Mouse (Mus musculus): ENCODE measurements around the gene Prorsd1. TPM values are rescaled to one million over a fixed set of nuclear protein-coding genes. Genes with fewer than 3 reads are reported as not detected.
"Not testable (repeated sequence)": the region's sequence is repeated elsewhere in the genome, so short reads cannot be mapped to it uniquely, and the experiment has no call there.

Prorsd1 gene
- total RNA-seq (2022), result 10 to 100 TPM; 21.3 to 26.0 (median 22.6) TPM

DNA sequence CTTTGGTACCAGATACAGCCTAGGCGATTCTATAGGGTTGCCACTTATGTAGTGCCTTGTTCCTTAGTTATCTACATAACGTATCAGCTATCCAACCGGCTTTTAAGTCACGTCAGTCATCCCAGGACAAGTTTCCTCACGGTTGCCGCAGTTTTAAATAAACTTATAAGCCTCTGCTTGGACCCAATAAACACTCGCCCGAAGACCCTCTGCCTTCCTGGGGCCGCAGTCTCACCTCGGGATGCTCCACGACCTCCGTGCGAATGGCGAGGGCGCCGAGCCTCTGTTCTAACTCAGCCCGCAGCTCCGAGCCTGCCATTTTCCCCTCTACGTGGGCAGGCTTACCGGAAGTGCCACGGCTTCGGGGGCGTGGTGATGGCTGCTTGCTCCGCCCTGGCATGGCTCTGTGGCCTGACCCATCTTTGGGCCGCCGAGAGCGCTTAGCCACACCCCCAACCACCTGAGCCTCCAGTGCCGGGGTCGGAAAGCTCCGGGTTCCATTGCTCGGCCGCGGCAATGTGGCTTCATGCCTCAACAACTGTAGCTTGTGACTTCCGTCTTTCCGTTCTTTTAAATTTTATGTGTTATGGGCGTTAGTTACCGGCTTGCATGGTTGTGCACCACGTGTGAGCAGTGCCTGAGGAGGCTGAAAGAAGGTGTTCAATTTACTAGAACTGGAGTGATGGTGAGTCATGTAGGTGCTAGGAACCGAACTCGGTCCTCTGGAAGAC lies at the start of gene Prorsd1:
Gene Prorsd1 (minus strand): TSS at position 352 of the 731 bp plus-strand sequence.
- peak; percentile 87 for DNase-seq (ENCODE audit: low spot score)

DNA sequence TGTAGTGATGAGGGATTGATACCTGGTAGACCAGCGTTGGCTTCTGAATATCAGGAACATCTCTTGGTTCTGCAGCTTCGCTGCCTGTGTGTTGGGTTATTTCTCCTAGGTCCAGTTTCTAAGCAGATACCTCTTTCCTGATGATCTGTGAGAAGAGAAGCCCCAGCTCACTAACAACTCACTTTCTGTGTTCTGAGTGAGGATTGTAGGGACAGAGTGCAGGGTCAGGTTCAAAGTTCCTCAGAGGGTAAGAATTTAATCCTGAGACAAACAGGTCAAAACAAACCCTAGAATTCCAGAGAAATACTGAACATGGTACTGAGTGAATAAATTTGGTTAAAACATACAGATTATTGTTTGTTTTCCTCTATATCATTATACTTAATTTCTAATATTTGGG lies 48.6 kb upstream of the Prorsd1 start:
- DNase-seq (ENCODE audit: low spot score), result no peak

DNA sequence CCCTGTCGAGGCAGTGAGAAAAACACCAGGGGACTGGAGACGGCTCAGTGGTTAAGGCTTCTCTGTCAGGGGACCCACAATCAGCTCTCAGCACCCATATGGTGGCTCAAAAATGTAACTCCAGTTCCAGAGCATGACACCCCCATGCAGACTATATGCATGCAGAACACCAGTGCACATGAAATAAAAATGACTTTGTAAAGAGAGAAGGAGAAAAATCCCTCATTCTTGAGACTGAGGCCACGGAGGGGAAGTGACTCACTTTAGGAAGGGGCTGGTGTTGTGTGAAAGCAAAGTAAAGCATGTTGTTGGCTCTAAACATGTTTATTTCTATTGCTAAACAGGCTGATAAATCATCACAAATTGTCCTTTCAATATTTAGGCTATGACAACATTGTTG lies 46.2 kb upstream of the Prorsd1 start:
- DNase-seq (ENCODE audit: low spot score), result no peak

DNA sequence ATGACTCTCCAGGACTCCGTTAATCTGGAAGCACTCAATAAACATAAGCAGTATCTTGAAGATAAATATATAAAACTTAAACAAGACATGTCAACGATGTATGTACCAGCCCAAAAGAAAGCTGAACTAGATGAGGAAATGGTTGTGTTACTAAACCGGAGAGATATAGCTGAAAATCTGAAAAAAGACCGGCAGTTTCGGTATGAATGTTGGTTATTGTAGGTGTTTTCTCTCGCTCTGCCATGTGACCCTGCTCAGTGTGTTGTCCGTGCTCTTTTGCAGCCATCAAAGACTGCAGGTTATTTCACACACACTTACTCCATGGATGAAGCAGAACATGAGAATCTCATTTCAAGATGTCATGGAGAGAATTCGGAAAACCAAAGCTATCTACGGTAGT lies 45.6 kb upstream of the Prorsd1 start:
- no peak for DNase-seq (ENCODE audit: low spot score)

DNA sequence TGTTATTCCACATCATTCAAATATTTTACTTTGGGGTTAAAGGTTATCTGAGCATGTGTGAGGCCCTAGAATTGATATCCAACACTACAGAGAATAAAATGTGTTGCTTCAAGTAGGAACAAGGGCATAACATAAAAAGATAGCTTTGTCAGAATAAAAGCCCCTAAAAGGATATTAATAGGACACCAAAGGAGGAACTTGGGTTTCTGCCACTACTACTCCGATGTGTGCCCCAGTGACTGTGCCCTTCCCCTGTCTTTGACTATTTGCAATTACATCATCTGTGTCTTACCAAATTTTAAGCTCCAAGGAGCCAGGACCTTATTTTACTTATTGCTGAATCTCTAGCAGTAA lies 34.6 kb upstream of the Prorsd1 start:
- no peak for DNase-seq (ENCODE audit: low spot score)

DNA sequence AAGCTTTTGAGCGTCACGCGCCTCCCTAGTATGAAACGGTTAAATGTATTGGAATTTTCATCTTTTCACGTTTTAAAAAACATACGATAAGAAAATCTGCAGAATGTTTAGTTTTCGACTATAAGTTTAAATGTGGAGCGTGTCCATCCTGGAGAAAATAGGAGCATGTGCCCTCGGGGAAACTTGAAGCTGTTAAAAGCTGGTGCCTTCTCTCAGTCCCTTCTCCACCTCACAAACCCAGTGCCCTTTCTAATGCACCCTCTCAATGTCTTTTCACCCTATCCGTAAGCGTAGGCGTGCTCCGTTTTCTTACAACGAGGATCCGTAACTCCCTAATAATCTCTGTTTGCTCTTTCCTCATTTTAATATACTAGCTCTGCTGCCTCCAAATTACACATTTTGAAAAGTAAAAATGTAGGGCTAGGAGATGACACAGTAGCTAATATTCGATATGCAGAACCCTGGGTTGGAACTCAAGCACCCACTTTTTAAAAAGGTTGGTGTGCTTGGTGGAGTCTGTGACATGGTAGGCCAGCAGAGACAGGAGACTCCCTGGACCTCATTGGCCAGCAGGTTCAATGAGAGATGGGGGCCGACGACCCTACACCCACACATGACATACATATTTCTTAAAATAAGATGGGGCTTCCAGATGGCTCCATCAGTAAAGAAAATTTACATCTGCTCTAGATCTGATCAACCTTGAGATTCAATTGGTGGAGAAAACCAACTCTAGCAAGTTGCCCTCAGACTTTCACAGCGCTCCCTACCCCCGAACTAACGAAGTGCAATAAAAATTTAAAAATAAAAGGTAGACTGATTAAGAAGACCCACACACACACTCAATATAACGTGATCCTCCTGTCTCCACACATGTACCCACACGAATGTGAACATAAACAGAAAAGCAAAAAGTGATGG lies 33.9 kb upstream of the Prorsd1 start:
- DNase-seq (ENCODE audit: low spot score), result no peak

DNA sequence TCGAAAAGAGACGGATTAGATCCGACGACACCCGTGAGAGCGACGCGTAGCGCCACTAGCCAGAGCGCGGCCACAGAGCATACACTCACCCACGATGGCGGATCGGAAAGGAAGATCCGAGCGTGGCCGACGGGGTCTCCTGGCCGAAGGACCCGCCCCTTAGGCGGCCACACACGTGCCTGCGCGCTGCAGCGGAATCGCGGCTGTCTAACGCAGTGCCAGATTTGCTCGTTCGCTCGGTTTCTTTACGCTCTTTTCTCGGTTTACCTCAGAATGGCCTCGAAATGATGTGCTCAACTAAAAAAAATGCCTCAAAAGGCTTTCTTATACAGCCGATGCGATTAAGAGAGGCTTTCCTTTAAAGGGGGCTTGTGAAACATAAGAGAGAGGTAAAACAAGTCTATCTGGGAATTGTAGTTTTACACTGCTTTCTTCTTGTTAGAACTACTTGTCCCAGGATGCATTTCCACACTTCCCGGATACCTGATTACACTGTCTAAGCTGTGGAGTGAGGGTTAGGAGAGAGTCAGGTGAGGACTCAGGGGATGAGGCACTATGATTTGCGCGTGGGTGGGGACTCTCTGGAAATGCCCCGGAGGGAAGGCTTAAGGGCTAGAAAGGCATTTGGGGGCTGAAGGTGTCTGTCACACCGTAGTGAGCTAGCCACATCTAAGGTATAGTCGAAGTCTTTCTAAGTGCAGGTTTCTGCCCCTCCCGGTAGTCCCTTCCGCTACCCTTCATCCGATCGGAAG lies 33.1 kb upstream of the Prorsd1 start, which contains the start of the genes Clhc1 and Rps27a:
Gene Clhc1 (plus strand): TSS at position 199 of the 752 bp plus-strand sequence.
Gene Rps27a (minus strand): TSS at position 358 of the 752 bp plus-strand sequence.
- peak; percentile 92 for DNase-seq (ENCODE audit: low spot score)

DNA sequence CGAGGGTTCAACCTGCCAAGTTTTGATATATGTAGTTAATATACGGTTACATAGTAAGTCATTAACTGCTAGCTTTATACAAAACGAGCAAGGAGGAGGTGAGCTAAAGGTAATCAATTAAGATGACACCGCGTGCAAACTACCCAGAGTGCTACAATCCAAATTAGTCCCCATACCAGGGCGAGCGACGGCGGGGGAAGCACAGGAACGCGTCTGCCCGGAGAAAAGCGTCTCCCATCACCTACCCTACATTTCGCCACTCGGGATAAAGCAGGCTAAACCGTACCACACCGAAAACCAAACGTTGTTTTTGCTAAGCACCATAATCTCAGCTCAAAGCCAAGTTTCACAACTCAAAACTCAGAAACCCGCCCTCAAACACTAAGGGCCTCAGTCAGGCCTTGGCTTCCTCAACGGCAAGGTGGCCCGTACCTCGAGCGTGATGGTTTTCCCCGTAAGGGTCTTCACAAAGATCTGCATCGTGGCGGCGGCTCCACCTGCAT lies 32.5 kb upstream of the Prorsd1 start:
- DNase-seq (ENCODE audit: low spot score), result no peak

DNA sequence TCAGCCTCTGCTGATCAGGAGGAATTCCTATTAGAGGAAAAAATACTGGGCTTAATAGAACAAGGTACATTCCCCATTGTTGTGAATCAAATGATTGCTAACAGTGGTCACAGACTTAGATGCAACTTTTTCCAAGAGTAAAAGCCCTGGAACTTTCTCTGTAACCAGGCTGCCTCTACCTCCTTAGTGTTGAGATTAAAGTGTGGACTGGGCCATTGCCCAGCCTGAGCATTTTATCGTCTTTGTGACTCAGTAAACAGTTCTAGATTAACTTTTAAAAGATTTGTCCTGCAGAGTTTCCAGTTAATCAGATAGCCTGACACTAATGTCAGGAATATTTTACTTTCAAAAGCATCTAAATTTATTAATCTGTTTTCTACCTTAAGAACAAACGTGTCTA lies 31.9 kb upstream of the Prorsd1 start:
- no peak for DNase-seq (ENCODE audit: low spot score)

DNA sequence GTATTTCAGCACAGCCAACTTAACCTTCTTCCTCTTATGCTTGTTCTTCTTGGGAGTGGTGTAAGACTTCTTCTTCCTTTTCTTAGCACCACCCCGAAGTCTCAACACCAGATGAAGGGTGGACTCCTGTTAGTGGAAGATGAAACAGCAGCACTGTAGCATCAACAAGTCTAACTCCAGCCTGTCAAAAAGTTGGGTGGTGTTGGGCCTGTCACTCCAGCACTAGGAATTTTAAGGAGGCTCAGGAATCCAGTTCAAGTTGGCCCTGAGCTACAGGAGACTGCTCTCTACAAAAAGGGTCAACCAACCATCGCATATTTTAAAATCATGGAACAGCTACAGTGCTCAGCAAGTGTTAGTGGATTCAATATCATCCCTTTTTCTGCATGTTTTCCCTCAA lies 31.5 kb upstream of the Prorsd1 start:
- not testable (repeated sequence) for DNase-seq (ENCODE audit: low spot score)

DNA sequence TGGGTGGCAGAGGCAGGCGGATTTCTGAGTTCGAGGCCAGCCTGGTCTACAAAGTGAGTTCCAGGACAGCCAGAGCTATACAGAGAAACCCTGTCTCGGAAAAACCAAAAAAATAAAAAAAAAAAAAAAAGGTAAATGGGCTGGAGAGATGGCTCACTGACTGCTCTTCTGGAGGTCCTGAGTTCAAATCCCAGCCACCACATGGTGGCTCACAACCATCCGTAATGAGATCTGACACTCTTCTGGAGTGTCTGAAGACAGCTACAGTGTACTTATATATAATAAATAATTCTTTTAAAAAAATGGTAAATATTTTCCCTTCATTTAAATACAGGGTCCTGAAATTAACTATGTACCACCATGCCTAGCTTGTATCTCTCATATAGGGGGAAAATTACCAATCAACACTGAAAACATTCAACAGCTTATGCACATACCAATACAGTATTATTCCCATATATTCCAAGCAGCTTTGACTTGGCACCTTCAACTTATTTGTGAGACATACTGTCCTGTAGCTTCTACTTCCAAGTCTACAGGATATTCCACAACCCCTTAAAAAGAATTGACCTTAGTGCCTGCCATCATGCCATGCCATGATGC lies 30.4 kb upstream of the Prorsd1 start:
- not testable (repeated sequence) for DNase-seq (ENCODE audit: low spot score)

DNA sequence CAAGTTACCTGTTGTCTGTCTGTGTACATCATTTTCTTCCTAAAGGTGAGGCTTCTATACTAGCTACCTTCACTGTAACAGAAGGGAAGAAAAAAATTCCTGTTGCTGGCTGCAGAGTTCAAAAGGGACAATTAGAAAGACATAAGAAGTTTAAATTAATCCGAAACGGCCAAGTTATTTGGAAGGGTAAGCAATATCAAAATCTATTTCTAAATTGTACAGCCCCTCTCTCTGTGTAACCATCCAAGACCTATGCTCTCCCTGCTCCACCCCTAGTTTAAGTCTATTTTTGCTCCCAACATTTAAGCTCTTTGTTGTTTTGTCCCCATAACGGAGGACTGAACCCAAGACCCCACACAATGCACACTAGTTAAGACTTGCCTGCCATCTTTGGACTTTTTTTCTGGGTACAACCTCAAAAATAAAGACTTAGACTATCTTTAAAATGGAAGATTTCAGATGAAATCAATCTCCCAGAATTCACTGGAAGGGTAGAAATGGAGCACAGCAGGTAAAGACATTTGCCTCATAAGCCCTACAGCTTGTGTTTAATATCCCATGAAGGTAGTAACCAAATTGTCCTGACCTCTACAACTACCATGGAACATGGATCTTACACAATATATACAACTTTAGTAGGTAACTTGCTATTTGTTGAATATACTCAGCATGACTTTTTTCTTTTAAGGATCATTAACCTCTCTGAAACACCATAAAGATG lies 29.6 kb upstream of the Prorsd1 start:
- no peak for DNase-seq (ENCODE audit: low spot score)

DNA sequence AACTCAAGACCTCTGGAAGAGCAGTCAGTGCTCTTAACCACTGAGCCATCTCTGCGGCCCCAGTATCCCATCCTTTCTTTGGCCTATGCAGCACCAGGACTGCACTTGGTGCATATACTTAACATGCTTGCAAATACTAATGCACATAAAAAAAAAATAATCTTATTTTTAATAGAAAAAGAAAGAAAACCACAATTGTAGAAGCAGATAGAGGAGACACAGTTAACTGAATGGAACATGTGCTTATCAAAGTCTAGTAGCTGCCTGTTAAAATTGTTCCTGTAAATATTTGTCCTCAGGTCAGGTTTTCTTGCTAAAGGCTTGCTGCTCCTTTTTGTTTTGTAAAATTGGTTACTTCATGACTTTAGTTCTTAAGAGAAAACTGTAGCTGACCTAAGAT lies 23.4 kb upstream of the Prorsd1 start:
- no peak for DNase-seq (ENCODE audit: low spot score)

DNA sequence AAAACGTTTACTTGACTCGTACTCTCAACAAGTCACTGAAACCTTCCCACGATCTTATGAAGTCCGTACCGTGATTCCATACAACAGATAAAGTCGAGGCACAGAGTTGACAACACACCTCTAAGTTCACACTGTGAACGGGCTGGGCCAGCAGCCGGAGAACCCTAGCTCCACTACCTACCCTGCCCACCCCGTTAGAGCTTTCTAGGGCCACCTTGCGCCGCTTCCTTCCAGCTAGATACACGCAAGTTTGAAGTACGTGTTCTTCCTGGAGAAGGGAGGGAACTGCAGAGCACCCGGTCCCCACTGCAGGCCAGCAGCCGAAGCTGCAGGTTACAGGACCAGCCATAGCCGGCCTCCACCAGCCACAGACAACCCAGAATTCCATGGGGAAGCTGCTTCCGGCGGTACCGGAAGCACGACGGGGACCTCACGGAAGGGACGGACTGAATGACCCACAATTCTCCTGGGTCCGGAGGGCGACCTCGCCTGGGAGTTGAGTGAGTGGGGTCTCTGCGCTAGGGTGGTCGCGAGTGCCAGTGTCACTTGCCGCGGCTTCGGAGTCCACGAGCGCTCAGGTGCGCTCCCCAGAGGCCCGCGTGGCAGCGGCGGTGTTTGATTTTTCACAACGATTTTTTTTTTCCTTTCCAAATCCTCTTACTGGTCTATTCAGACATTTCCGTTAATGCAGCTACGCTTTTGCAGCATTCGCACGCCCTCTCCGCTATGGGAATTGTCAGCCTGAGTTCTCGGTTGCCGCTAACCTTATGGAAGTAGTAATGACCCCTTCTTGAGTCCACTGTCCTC lies 11.4 kb upstream of the Prorsd1 start, which contains the start of gene Mtif2:
Gene Mtif2 (plus strand): TSS at position 421 of the 807 bp plus-strand sequence.
- DNase-seq (ENCODE audit: low spot score), result peak; percentile 71

DNA sequence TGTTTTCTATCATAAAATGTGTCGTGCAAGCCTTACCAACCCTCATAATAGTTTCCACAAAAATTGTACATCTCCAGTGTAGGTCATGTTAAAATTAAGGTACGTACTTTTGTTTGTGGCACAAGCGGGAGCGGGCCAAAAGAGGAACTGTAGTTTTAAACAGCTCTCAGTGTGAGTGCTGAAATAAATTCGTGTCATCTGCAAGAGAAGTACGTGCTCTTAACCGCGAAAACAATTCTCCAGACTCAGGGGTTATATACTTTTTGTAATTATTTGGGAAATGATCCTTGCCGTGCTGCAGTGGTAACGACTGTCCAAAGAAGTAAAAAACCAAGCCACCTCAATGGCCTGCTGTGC lies 530 bp downstream of the Prorsd1 start:
- no peak for DNase-seq (ENCODE audit: low spot score)

DNA sequence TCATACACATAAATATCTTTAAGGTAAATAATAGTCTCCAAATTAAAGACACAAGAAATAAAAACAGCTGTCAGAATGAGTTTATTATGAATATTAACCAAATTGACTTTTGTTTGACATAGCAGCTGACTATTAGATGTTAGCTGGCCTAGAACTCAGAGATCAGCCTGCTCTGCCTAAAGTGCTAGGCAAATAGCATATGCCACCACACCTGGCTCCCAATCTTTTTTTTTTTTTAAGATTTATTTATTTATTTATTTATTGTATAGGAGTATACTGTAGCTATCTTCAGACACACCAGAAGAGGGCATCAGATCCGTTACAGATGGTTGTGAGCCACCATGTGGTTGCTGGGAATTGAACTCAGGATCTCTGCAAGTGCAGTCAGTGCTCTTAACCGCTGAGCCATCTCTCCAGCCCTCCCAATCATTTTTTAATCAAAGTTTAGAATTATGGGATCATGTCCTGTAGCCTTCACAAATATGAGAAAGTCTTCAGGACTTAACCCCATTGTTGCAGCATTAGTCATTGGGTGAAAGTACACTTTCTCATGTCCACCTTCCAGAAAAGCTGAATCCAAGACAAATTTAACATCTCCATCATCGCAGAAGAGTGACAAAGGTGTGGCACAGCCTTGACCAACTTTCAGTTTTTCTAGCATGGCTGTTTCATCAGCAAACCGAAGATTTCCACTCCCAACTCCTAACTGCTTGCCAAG lies 1.9 kb downstream of the Prorsd1 start:
- DNase-seq (ENCODE audit: low spot score), result no peak

DNA sequence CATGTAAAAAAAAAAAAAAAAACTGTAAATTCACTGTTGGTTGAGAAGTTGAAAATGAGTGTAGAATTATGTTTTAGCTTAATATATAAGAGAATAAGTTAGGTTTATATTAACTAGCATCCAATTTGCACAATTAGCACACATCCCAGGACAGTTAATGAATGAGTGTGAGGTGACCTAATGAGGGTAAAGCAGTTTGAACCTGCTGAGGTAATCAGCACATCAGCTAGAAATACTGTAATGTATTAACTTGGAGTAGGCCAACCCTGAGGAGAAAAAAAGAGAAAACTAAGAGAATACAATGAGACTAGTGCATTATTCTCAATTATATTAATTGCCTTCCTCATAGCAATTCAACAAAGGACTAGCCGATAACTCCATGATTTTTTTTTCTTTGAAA lies 5.4 kb downstream of the Prorsd1 start:
- no peak for DNase-seq (ENCODE audit: low spot score)

DNA sequence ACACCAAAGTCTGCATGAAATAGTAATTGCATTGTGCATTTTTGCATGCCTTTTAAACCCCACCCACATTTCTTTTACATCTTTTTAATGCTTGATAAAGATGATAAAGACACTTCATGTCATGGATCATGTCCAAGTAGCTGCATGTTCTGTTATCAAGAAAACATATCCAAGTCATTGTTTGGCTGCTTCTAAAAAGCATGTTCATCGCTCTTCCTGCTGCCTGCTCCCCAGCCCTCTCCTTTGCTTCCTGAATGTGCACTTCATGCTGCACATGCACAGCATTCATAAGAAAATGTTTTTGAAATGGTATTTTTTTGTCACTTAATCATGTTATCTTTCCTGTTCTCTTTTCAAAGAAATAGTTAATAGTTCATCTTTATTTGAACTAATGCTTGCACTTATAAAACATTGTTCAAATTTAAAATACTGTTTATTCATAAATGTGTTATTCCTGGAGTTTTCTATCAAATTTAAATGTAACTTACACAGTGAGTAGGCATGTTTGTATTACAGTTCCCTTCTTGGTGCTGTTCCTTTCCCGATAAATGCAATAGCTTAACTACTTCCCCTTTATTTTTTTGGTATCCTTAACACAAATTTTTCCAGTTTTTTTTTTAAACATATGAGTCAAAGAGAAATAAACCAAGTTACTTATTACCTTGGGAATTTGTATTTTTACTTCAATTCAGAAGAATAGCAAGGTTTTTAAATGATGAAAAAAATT lies 9.8 kb downstream of the Prorsd1 start:
- DNase-seq (ENCODE audit: low spot score), result no peak

All from heart, adult 8-10 months (tissue).